Mouse (Mus musculus) spleen, adult 2 months (tissue): ENCODE results near the gene Stard3. TPM values are rescaled to one million over a fixed set of nuclear protein-coding genes. Genes with fewer than 3 reads are reported as not detected.

Experiments
- DNase-seq, 2 experiments: peaks; one replicate each; pipeline versions ENCODE4 v3.0.0 to v3.0.0-alpha.2; 2012 to 2021; ENCODE audit warnings: low spot score in 2 of 2, low read depth in 1 of 2
- H3K27ac ChIP-seq: fragments of 200-500 bp; 2 replicates; pipeline ENCODE4 v1.5.1; 2012; ENCODE audit warnings: low read length, inconsistent platforms; ENCODE audit not compliant: insufficient read depth
- H3K27me3 ChIP-seq: fragments of 200-500 bp; 2 replicates; pipeline ENCODE4 v1.6.1; 2012; ENCODE audit warnings: mild to moderate bottlenecking, moderate library complexity, low read length, inconsistent platforms; ENCODE audit not compliant: control insufficient read depth, insufficient read depth
- H3K36me3 ChIP-seq: fragments of 200-500 bp; 2 replicates; pipeline ENCODE4 v1.6.1; 2012; ENCODE audit warnings: mild to moderate bottlenecking, low read length, inconsistent platforms; ENCODE audit not compliant: control insufficient read depth, insufficient read depth
- H3K4me1 ChIP-seq: fragments of 200-500 bp; 2 replicates; pipeline ENCODE4 v1.6.1; 2011; ENCODE audit warnings: inconsistent platforms; ENCODE audit not compliant: control insufficient read depth, insufficient read depth, insufficient read length
- H3K4me3 ChIP-seq: fragments of 200-500 bp; 2 replicates; pipeline ENCODE4 v1.5.1; 2011; ENCODE audit warnings: mild to moderate bottlenecking, inconsistent platforms; ENCODE audit not compliant: insufficient read depth, insufficient read length; ENCODE audit errors: extremely low read depth
- CTCF ChIP-seq: fragments of 200-500 bp; IDR thresholded peaks from 2 replicates; pipeline ENCODE4 v1.5.1; 2011; ENCODE audit warnings: mild to moderate bottlenecking, inconsistent platforms; ENCODE audit not compliant: insufficient read depth, insufficient read length, insufficient replicate concordance; ENCODE audit errors: extremely low read depth
- POLR2A ChIP-seq: fragments of 200-500 bp; IDR thresholded peaks from 2 replicates; pipeline ENCODE4 v1.6.1; 2011; ENCODE audit warnings: low read depth, low read length, inconsistent platforms
- WGBS: fragments of 180-500 bp; shearing (Covaris S2); methylation state at CpG from one replicate; pipeline ENCODE4 v1.1.7; 2018; 5-methylcytosine and 5-hydroxymethylcytosine counted together
- polyA plus RNA-seq: library from polyadenylated mRNA; depleted of rRNA; stranded (reverse); fragments of >200 nt; gene quantifications from 2 replicates; pipeline ENCODE4 v1.2.3, GENCODE M21; 2012

The Stard3 gene
- polyA plus RNA-seq, 1 experiment = 70.7 TPM

GRCm38 (mm10) chr11:98329081-98329959 is 28.8 kb upstream of the Stard3 start, which contains the start of gene Neurod2:
Gene Neurod2, minus strand, starts transcription at chr11:98329648.
- H3K4me3 ChIP-seq = no peak within 1 kb of the TSS; the same call in 1 of the 2 replicates
- H3K36me3 ChIP-seq = no peaks in the 10 kb centered on the region
- WGBS = 9% methylated on average over 38 of the region's 38 CpGs
- peaks cover 44% of the 10 kb centered on the region for H3K27me3 ChIP-seq
- TF ChIP-seq CTCF (no peak), POLR2A (no peak)
- peaks cover 17% of the 10 kb centered on the region for H3K4me1 ChIP-seq
- DNase-seq = no peak
- H3K27ac ChIP-seq = no peak within 1 kb of the TSS

DNA sequence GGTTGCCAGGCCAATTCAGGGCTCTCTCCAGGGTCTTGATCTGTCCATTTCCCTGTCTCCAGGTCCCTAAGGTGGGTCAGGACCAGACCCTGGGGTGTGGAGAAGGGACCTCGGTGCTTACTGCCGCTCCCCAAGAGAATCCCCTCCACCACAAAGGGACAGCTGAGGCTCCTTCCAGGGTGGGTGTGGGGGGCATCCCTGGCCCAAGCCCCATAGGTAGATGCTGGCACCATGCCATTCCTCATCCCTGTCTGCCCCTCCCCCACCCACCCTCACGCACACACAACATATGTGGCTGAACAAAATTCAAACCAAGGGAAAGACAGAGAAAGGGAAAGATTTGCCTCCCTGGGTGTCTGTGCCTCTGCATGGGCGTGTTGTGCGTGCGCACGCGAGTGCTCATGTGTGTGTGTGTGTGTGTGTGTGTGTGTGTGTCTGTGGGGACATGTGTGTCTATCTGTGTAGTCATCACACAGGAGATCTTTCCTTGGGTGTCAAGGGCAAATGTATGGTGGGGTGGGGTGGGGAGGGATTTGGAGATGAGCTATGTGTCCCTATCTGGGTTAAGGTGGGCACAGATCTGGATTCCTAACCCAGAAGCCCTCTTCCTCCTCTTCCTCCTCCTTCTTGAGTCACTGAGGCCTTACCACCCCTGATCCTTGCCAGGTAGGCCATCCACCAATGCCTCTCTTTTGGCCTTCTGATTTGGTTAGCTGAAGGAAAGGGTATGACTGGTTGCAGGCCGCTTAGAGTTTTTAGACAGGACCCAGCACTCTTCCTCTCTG is 28.0 kb upstream of the Stard3 start:
- TF ChIP-seq POLR2A (no peak), CTCF (no peak)
- 36% methylated on average over 9 of the region's 9 CpGs for whole genome bisulfite sequencing
- H3K36me3 ChIP-seq = no peaks in the 10 kb centered on the region

GRCm38 (mm10) chr11:98330745-98331204 is 27.4 kb upstream of the Stard3 start:
- 62% methylated on average over 2 of the region's 2 CpGs for WGBS
- Histone ChIP-seq H3K27me3 (peaks cover 48% of the 10 kb centered on the region), H3K27ac (no peak overlapping the region), H3K4me3 (no peak overlapping the region), H3K4me1 (peaks cover 21% of the 10 kb centered on the region), H3K36me3 (no peaks in the 10 kb centered on the region)
- TF ChIP-seq POLR2A (no peak), CTCF (no peak)
- no peak for DNase-seq

More for the DNA sequence above, 28.0 kb upstream of the Stard3 start:
- peaks cover 21% of the 10 kb centered on the region for H3K4me1 ChIP-seq
- no peak overlapping the region for H3K4me3 ChIP-seq
- no peak for DNase-seq
- H3K27me3 ChIP-seq = peaks cover 51% of the 10 kb centered on the region
- no peak overlapping the region for H3K27ac ChIP-seq

DNA sequence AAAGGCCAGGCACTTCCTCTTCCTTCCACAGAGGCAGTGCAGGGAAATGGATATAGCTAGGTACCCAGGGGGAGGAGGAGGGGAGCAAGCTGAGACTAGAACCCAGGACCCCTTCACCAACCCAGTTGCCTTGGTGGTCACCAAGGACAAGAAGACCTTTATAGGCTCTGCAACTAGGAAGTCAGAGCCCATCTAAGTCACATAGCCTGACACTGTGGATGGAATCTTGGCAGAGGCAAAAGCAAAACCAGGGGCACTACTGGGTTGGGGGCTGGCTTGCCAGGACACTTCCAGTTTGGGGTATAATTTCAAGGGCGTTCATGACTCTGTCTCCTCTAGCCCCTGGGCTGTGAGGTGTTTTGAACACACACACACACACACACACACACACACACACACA is 26.8 kb upstream of the Stard3 start:
- 60% methylated on average over 1 of the region's 1 CpGs for WGBS
- peaks cover 45% of the 10 kb centered on the region for H3K27me3 ChIP-seq

DNA sequence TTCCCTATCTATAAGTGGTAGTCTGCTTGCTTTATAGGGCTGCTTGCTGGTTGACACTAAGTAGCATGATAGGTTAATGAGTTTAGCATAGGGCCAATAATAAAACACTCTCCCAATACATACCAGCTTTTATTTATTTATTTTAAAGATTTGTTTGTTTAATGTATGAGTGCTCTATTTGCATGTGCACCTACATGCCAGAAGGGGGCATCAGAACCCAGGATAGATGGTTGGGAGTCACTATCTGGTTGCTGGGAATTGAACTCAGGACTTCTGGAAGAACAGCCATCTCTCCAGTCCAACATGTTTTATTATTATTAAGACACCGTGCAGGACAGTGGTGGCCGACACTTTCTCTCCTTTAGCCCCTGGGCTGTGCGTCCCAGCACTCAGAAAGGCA is 26.0 kb upstream of the Stard3 start:
- peaks cover 15% of the 10 kb centered on the region for H3K4me1 ChIP-seq
- TF ChIP-seq POLR2A (no peak), CTCF (no peak)
- peaks cover 38% of the 10 kb centered on the region for H3K27me3 ChIP-seq
- WGBS = 88% methylated on average over 3 of the region's 3 CpGs
- no peak overlapping the region for H3K27ac ChIP-seq
- DNase-seq = no peak
- no peaks in the 10 kb centered on the region for H3K36me3 ChIP-seq
- no peak overlapping the region for H3K4me3 ChIP-seq

More for the DNA sequence above, 26.8 kb upstream of the Stard3 start:
- Histone ChIP-seq H3K4me1 (peaks cover 21% of the 10 kb centered on the region), H3K4me3 (no peak overlapping the region), H3K27ac (no peak overlapping the region), H3K36me3 (no peaks in the 10 kb centered on the region)
- TF ChIP-seq POLR2A (no peak), CTCF (no peak)
- no peak for DNase-seq

- no peak overlapping the region for H3K27ac ChIP-seq
- H3K27me3 ChIP-seq = peaks cover 34% of the 10 kb centered on the region
- no peaks in the 10 kb centered on the region for H3K36me3 ChIP-seq
- no peak for DNase-seq
- WGBS = 69% methylated on average over 4 of the region's 4 CpGs
- no peak overlapping the region for H3K4me3 ChIP-seq
- TF ChIP-seq POLR2A (no peak), CTCF (no peak)
- peaks cover 10% of the 10 kb centered on the region for H3K4me1 ChIP-seq
These were observed 25.3 kb upstream of the Stard3 start for GRCm38 (mm10) chr11:98332841-98333240.
